Mouse (Mus musculus) splenic B cell, adult 2 months (primary cell): ENCODE measurements at regions not wholly inside any gene's neighbourhood (a gene's known extent, or its start where the extent isn't known, plus 50 kb on each side); places are given as distances from the start of the nearest gene placed in this dataset.
A peak's percentile ranks its signal among the peaks of the same experiment; 100 is the strongest.

ENCODE experiments used
- DNase-seq: peaks from one replicate; pipeline ENCODE4 v3.0.0-alpha.2; 2011; ENCODE audit warnings: low read depth, low spot score
- H3K27me3 ChIP-seq: 2 replicates; pipeline ENCODE4 v1.6.1; 2012; ENCODE audit warnings: mild to moderate bottlenecking, low read length, moderate library complexity, mixed read lengths; ENCODE audit not compliant: control insufficient read depth, poor library complexity, insufficient read depth, severe bottlenecking
- H3K36me3 ChIP-seq: 2 replicates; pipeline ENCODE4 v1.6.1; 2012; ENCODE audit warnings: mild to moderate bottlenecking, low read length, moderate library complexity, mixed read lengths; ENCODE audit not compliant: control insufficient read depth, poor library complexity, insufficient read depth, severe bottlenecking

DNA sequence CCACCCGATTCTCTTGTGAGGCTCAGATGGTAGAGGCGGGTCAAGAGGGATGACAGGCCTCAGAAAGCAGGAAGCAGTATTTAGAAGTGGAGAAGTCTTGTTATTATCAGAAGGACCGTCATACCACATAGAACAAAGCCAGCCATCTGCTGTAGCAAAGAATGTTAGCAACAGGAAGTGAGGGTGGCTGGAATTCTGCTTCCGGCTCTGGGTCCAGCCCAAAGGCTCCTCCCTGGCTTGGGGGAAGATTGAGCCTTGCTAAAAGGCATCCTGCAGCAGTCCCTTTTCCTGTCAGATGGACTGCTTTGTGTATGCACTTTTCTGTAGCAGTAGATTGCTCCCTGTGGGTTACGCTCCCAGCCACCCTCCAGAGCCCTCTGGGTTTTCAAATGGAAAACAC lies 61.9 kb upstream of the Lta4h start:
- H3K36me3 ChIP-seq: no peaks in the 10 kb centered on the region
- DNase-seq: no peak
- no peaks in the 10 kb centered on the region for H3K27me3 ChIP-seq

DNA sequence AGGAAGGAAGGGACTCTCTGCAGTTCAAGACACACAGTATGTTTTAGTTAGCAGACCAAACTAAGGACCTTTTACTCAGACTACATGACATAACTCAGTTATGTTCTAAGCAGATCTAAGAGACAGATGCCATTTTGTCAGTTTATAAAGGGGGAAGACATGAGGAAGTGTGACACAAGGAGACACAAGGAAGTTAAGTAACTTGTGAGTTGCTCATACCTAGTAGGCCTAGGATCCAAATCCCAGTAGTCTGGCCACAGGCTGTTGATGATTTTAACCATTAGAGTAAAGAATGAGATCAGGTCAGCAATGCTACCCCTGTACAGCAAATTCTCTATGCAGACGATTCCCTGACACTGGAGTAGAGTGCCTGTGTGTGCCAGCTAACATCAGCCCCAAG lies 59.3 kb upstream of the Lta4h start:
- no peaks in the 10 kb centered on the region for H3K27me3 ChIP-seq
- DNase-seq: no peak
- no peaks in the 10 kb centered on the region for H3K36me3 ChIP-seq

DNA sequence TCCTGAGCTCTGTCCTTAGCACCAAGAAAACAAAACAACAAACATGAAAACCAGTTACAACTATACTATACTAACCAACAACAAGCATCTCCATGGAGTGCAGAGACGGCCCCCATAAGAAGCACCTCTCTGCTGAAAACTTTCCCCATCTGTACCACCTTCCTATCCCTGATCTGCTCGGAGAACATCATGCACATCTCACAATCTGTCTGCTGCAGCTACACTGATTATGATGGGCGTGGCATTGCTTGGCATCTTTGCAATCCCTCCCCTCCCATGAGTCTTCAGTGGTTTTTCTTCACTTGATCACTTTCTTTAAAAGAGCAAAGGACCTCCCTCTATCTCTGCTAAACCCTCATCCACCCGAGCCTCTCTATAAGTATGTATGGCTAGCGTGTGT lies 55.5 kb upstream of the Lta4h start:
- Histone ChIP-seq H3K27me3 (no peaks in the 10 kb centered on the region), H3K36me3 (no peaks in the 10 kb centered on the region)
- no peak for DNase-seq

DNA sequence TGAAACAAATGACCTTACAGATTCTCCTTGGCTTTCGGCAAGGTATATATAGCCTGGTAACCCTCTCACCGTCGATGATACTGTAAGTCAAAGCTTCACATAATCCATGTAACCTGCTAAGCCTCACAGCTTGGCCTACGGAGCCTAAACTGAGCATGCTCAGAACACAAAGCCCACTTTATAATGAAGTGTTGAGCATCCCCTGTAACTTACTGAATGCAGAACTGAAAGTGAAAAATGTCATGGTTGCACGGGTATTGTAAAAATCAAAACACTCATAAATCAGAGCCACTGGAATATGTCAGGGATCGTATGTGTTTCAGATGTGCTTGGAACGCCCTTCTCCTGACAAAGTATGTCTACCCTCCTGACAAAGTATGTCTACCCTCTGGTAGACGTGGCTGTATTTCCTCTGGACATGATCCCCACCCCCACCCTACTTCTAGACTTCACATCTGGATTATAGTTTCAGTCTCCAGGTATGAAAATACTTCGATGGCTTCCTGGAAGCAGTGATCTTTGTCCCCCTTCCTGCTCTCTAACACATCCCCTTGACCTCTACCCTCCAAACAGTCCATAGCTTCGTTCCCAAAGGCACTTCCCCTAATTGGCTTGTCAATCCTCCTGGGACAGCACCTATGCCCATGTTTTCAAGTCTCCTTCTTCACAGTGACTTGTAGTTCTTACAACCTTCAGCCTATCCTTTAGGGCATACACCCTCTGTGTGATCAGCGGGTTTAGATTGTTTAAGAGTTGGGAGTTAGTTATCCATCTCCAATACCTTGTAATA lies 54.5 kb upstream of the Lta4h start:
- H3K27me3 ChIP-seq: no peaks in the 10 kb centered on the region
- DNase-seq: peak; percentile 59
- H3K36me3 ChIP-seq: no peaks in the 10 kb centered on the region

DNA sequence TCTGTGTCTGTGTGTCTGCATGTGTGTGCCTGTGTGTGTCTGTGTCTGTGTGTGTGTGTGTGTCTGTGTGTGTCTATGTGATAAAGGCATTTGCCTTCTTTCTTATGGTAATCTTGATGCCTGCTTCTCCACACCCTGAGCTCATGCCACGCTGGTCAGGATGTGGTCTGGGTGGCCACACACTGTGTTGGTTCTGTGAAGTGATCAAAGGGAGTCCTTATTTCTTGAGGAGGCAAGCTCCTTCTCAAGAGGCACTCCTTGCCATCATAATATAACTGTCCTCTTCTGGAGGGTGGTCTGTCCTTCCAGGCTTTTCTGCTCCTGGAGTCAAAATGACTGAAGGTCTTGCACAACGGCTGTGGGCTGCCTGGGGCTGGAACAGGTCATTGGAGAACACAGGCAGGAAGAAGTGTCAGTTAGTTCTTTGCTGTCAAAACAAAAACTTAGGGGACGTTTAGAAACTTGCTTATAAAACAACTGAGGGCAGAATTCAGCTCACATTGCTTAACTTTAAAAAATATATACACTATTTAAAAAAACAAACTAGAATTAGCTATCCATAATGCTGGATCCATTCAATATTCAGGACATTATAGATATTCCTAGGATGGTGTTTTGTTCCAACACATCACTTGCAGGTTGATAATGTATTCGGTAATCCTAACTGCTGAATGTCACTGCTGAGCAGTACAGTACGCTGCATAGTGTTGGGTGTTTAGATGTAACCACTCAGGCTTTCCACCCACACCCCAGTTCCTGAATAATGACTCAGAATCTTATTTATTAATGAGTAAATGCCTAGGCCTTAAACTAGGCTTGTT lies 50.3 kb upstream of the Lta4h start:
- H3K27me3 ChIP-seq: no peaks in the 10 kb centered on the region
- no peak for DNase-seq
- H3K36me3 ChIP-seq: no peaks in the 10 kb centered on the region
